Mouse (Mus musculus) ES-E14 (cell line): ENCODE data around the gene Smarca5.

Experiments used
- CHD2 ChIP-seq: IDR thresholded peaks from 2 replicates; pipeline ENCODE4 v1.6.1; 2014; ENCODE audit warnings: mild to moderate bottlenecking, low read depth, low read length, inconsistent platforms
- HCFC1 ChIP-seq: IDR thresholded peaks from 2 replicates; pipeline ENCODE4 v1.6.1; 2012; ENCODE audit warnings: low read length, inconsistent platforms, borderline replicate concordance; ENCODE audit not compliant: insufficient read depth
- ZNF384 ChIP-seq: IDR thresholded peaks from 2 replicates; pipeline ENCODE4 v1.6.1; 2012; ENCODE audit warnings: low read depth, low read length, inconsistent platforms

DNA sequence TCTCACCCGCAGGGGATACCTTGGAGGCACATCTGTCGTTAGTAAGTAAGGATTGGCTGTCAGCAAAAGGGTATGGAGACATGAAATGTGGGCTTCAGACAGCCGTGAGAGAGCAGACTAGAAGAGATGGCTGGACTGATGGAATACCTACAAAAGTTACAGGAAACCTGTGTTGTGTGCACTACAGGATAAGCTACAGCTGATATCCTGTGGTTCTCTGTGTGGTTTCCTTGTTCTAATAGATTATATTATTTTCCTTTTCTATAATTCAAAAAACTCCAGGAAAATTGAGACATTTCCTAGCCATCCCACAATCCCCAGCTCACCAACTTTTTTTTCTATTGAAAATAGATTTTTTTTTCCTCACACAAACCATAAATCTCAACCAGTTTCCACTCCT lies 75.8 kb downstream of the Smarca5 start:
- TF ChIP-seq ZNF384 (no peak), HCFC1 (no peak), CHD2 (no peak)
